Mouse (Mus musculus): Measurements from ENCODE around the gene Nudt22.

- TF ChIP-seq CTCF (IDR thresholded peaks at IDR 0.05; ENCODE audit: low read depth), result no peak
- TF ChIP-seq EP300 (IDR thresholded peaks at IDR 0.05; ENCODE audit: low read depth), result no peak
Measured at GRCm38 (mm10) chr19:6996006-6996405, at the start of gene Nudt22, which contains the start of gene Trpt1.
